Mouse (Mus musculus) effector memory CD4-positive, alpha-beta T cell, adult 7 months (primary cell): ENCODE data around the gene Gm20855. TPM values are rescaled to one million over a fixed set of nuclear protein-coding genes. Genes with fewer than 3 reads are reported as not detected.

Source experiments
- polyA plus RNA-seq: library from polyadenylated mRNA; unstranded; fragments of 100-300 nt; shearing (Covaris generic); gene quantifications from one replicate; pipeline ENCODE4 v1.2.1, GENCODE M21; 2017

Gm20855 gene
- polyA plus RNA-seq, result not detected

GRCm38 (mm10) chrY:35131733-35132132 lies at the start of gene Gm20855:
Gm20855 (minus strand) TSS chrY:35131833.

